Mouse (Mus musculus) mammary gland, adult 2 months (tissue): ENCODE results near the gene Bmp4. TPM values are rescaled to one million over a fixed set of nuclear protein-coding genes. Genes with fewer than 3 reads are reported as not detected.

Experiments
- polyA plus RNA-seq: library from polyadenylated mRNA; depleted of rRNA; stranded (reverse); fragments of >200 nt; gene quantifications from 2 replicates; pipeline ENCODE4 v1.2.3, GENCODE M21; 2012; ENCODE audit warnings: low replicate concordance; rRNA removed

Gene Bmp4
- 11.9 and 21.0 TPM in 2 replicates for polyA plus RNA-seq

DNA sequence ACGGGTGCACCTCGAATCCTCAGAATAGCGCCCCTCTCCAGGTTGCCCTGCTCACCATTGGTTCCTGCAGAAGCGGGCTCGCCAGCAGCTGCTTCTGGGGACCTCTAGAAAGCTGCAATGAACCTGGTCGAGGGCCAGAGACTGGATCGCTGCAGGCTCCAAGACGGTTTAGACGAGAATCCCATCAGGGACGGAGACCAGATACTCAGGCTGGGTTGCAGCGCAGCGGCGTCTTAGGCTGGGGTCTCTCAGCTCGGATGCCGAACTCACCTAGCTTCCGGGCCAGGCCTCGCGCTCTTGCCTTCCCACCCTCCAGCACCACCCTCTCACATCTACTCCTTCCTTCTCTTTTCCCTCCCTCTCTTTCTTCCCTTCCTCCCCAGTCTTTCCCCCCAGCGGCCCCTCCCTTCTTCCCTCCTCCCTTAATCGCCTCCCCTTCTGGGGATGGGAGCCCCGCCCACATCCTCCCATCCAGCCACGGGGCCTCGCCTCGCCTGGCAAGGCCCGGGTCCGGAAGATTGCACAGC is at the start of gene Bmp4:
Gene Bmp4 (minus strand): TSS at position 421 of the 527 bp plus-strand sequence.

DNA sequence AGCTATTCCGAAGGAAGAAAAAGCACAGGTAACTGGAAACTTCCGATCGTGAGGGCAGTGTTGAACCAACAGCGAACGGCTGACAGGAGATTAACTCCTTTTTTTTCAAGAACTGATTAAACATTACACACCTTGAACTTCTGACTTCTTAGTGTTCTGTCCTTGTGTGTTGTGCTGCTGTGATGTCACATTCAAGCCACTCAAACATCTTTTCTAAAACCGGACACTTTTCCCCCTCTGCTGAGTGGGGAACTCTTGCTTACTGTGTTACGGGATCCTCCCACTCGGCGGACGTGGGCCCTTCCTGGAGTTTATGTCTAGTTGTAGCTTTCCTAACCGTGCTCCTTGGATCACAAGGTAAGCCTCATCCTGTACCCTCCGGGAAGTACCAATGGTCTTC is 11.2 kb downstream of the Bmp4 start, which contains the start of gene Gm15217:
Gene Gm15217 (plus strand): TSS at position 130 of the 400 bp plus-strand sequence.

Other genes starting within 250 kb of the Bmp4 start
- not detected in 2 replicates for gene Gm15217, start 11.3 kb downstream of the Bmp4 start, polyA plus RNA-seq